Mouse (Mus musculus) CH12.LX (cell line): ENCODE measurements around the gene Gpr146.

Experiments
- CTCF ChIP-seq, 2 experiments: IDR thresholded peaks in 1 of 2; conservative IDR thresholded peaks in 1 of 2; 2 replicates each; pipeline ENCODE4 v1.5.1; 2011 to 2012; ENCODE audit warnings: low read depth in 2 of 2, low read length in 2 of 2, improper control_type of control experiment in 1 of 2, inconsistent platforms in 1 of 2, mild to moderate bottlenecking in 1 of 2, moderate library complexity in 1 of 2
- GABPA ChIP-seq: IDR thresholded peaks from 2 replicates; pipeline ENCODE4 v1.6.1; 2012; ENCODE audit warnings: low read depth, low read length, improper control_type of control experiment, inconsistent platforms; ENCODE audit not compliant: insufficient replicate concordance
- POLR2A ChIP-seq: IDR thresholded peaks from 2 replicates; pipeline ENCODE4 v1.6.1; 2011; ENCODE audit warnings: low read depth, mild to moderate bottlenecking, improper control_type of control experiment, low read length
- TCF12 ChIP-seq: IDR thresholded peaks from 2 replicates; pipeline ENCODE4 v1.6.1; 2014; ENCODE audit warnings: low read depth, mild to moderate bottlenecking, inconsistent platforms, low read length, improper control_type of control experiment
- ZNF384 ChIP-seq: IDR thresholded peaks from 2 replicates; pipeline ENCODE4 v1.6.1; 2012; ENCODE audit warnings: low read depth, low read length, improper control_type of control experiment, inconsistent platforms

DNA sequence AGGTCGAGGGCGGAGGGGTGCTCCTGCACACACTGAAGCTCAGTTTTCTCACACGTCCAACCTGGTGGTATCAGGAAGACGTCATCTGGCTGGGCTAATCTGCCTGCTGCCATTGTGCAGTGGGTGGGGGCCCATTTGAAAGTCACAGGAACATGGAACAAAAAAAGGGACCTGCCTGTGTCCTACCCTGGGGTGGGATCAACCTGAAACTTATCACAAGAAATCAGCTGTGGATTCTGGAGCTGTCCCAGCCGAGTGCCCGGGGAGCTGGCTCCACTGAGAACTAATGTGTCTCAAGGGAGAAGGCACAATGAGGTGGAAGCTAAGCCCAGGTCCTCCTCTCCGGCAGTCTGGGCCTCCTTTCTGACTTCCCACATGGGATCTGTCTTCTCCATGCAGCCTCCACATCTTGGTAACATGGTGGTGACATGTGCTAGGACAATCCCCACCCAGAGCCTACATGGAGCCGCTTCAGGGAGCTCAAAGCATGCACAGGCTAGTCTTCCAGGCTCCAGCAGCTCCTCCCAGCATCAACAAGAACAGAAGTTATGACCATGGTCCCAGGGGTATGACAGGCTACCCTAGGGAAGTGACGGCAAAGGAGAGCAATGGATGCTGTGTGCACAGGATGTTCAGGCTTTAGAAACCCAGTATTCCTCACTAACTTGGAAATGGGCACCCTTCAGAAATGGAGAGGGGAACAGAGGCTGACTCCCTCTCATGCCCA is 56.5 kb downstream of the Gpr146 start:
- no peak for TF ChIP-seq CTCF (conservative IDR thresholded peaks at IDR 0.05 in 1 of 2, IDR thresholded peaks at IDR 0.05 in 1 of 2; ENCODE audit: low read depth in 2 of 2, low read length in 2 of 2)
- TF ChIP-seq ZNF384: no peak
- no peak for TF ChIP-seq TCF12
- TF ChIP-seq POLR2A: no peak
- no peak for TF ChIP-seq GABPA
